Mouse (Mus musculus) kidney, adult 8-10 months (tissue): ENCODE measurements around the gene Jazf1.

Experiments
- DNase-seq, 2 experiments: peaks; one replicate each; pipeline ENCODE4 v3.0.0; 2022

Jazf1 gene

DNA sequence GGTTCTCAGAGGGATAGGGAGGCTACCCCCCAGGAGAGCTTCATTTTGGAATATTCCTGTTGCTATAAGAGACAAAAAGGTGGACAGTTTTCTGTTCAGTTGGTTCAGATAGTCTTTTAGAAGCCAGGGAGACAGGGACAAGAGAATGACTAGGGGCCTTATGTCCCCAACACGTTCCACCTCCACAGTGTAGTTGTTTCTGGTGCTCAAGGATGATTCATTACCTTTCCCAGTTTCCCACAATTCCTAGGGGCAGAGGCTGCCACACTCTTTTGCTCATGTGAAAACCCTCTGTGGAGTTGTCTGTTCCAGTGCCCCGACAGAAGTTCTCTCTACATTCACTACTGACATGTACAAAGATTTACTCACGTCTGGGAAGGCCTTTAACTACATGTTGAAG lies 223.7 kb downstream of the Jazf1 start:
- no peak for DNase-seq

DNA sequence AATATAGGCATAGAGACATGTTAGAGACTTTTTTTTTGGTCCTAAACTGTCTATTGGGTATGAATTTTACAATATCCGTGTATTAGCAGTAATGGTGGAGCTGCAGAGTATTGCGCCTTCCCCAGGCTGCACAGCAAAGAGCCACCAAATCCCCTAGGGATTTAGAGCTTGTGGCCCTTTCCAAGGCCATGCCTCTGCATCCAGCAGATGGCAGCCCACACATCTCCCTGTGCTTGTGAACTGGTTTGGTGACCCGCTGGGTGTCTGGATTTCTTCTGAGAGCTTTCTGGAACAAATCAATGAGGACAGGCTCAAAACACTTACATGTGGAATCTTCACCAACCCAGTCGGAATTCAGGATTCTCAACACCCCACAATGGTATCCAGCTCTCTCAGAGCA lies 225.4 kb downstream of the Jazf1 start:
- DNase-seq = peak in 1 of 2 experiments; percentile 18

- DNase-seq = no peak
Measured at GRCm38 (mm10) chr6:52842598-52842997, 225.8 kb downstream of the Jazf1 start.

DNA sequence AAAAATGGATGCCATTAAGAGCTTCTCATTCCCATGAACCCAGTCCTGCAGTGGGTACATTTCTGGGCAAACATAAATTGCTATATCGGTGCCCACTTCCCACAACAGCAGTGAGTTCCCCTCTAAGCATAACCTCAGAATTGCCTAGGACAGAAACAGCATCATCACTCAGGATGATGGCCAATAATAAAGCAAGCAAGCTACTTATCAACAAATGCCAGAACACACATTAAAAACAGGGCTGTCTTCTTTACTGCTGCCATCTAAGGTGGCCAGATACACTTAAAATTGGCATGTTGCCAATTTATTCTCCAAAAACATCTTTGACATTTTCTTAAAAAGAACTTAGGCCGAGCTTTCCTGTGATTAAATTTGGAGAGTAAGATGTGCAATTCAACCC lies 226.8 kb downstream of the Jazf1 start:
- no peak for DNase-seq

DNA sequence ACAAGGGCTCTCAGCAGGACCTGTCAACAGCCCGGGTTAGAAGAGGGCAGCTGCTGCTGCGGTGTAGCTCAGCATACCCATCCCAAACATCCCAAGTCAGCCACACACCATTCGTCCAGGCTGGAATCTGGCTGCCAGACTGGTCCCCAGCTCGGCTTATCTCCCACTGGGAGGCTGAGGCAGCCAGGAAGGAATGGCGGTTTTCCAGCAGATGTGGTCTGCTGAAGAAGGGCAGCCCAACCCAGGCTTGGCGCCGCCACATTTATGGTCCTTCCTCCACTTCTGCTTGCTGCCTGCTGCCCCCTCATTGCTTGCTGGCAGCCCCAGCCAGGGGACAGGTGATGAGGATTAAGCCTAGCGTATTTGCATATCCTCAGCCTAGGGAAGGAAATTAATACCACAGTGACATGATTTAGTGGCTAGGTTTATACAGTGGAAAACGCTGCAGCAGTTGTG lies 227.8 kb downstream of the Jazf1 start:
- DNase-seq = no peak

DNA sequence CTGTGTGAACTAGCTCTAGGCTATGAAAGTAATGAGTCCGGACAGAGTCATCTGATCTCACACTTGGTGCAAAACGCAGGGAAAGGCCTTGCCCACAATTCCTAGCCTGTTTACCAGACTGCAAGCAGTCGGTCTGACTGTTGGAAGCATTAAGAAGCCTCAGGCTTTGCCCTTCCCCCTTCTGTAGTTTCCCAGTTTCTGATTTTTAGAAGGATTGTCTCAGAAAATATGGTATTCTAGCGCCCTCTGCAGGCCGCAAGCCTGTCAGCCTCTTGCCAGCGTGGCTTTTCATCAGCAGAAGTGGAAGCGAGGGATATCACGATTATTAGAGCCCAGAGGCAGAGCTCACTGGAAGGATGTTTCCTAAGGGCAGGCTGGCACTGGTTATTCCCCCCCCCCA lies 229.7 kb downstream of the Jazf1 start:
- DNase-seq = peak; percentile 69 to 82

GRCm38 (mm10) chr6:52837792-52838191 lies 230.6 kb downstream of the Jazf1 start:
- DNase-seq = no peak

GRCm38 (mm10) chr6:52836201-52836950 lies 232.1 kb downstream of the Jazf1 start:
- DNase-seq = no peak

DNA sequence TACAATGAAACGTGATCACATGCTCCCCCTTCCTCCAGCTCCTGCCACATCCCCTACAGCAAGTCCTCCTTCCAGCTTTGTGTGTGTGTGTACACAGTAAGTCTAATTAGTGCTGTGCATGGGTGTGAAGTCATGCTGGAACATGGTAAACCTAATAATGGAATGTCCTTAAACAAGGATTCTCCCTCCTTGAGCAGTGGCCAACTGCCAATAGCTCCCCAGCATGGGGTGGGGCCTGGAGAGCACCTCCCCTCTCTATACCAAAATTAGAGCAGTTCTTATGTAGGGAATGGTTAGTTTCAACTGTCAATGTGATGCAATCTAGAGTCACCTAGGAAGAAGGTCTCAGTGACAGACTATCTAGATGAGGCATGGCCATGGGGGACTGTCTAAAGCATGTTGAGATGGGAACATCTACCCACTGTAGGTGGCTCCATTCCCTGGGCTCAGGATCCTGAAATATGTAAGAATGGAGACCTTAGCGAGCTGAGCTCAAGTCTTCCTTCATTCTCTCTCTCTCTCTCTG lies 240.6 kb downstream of the Jazf1 start:
- no peak for DNase-seq

DNA sequence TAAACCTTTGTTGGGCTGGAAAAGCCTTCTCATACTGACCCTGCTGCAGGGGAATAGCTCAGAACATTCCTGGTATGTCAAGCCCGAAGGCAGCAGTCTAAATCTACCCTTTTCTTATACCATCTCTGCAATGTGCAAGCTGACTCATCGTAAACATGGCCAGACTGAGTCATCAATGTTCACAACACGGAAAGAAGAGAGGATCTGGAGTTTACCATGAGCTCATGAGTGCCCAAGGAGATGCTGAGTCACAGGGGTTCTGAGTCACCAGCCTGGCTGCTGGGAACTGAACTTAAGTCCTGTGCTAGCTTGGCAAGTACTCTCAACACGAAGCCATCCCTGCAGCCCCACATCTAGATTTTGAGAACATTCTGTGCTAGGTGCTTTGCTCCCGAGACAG lies 242.9 kb downstream of the Jazf1 start:
- no peak for DNase-seq

GRCm38 (mm10) chr6:52824977-52825482 lies 243.4 kb downstream of the Jazf1 start:
- DNase-seq = no peak

- no peak for DNase-seq
Measured at GRCm38 (mm10) chr6:52823064-52823463, 245.4 kb downstream of the Jazf1 start.

DNA sequence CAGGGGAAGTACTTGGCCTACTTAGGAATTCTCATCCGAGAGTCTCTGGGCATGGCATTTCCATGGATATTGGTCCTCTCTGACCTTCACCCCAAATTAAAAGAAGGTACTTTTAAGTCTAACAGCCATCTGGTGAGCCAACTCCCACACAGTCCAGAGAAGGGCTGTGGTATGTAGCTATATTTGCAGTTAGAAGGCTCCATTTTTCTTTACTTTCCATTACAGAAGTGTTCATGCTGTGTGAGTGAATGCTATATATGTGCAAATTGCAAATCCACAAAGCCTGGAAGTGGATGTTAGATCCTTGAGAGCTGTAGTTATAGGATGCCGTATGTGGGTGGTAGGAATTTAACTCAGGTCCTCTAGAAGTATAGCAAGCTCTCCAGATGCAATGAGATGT lies 245.8 kb downstream of the Jazf1 start:
- no peak for DNase-seq

DNA sequence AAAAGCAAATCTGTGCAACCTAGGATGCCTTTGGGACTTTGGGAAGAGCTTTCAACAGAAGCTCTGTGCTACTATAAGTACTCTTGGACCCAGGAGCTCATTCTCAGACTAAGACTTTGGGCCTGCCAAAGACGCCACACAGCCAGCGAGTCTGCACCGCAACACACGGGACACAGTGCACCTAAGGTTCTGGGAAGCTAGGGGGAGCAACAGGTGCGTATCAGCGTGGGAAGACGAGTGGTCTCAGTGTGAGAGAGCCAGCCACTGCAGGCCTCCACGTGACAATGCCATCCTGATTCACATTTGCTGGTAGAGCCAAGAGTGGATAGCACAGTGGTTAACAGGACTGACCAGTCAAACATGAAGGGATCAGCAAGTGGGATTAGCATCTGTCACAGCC lies 249.1 kb downstream of the Jazf1 start:
- no peak for DNase-seq

DNA sequence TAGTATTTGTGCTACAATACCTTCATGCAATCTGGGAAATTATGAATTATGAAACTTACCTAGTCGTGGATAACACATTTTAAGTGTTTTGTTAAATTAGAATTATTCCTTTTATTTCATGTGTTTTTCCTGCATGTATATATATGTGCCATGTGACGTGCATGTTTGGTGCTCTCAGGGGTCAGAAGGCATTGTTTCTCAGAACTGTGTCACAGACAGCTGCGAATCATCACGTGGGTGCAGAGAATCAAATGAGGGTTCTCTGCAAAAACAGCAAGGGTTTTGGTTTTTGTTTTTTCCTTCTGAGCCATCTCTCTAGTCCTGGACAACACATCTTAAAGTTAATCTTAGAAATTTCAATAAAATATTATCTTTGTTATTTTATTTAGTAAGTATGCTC lies 250.4 kb downstream of the Jazf1 start:
- no peak for DNase-seq

DNA sequence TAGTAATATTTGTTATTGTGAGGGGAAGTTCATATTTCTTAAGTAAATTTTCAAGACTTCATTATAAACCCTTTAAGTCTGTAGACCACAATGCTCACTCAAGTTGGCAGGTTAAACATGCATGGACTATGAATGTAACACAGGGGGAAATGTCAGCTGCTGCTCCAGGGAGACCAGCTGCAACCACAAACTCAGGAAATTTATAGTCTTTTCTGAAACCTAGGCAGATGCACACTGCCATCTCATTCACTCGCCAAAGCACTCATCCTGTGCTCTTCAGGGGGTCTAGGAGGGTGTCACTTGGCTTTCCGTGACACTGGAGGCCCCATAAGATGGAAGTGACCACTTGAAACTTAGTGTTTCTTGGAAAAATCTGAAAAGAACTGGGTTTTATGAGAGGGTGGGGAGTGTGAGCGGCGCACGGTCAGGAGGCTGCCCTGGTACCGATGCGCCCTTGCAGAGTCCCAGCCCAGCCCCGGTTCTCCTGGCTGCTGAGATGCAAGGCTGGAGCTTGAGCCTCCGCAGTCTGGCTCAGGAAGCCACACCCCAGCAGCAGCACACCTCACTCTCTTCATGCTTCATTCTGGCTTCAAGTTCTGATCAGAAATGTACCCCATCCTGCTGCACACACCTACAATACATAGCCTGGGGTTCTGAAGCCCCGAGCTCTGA lies 251.1 kb downstream of the Jazf1 start:
- DNase-seq = no peak

GRCm38 (mm10) chr6:52805237-52805856 lies 263.1 kb downstream of the Jazf1 start:
- DNase-seq = peak; percentile 4 to 7

DNA sequence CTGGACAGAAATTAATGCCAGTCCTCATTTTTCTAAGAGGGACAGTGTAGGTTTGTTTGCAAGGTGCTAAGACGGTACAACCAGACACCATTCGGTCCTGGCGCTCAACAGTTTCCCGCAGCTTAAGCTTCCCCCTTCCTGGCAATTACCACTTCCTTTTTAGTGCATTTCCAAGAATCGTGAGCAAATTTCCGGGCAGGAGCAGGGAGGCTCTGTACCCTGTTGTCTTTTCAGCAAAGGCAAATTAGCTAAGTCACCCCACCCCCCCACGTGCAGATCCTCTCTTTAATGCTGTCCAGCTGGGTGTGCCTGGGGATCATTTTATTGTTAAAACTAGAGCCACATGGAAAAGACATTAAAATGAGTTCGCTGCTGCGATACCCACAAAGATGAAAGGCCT lies 266.2 kb downstream of the Jazf1 start:
- DNase-seq = no peak

DNA sequence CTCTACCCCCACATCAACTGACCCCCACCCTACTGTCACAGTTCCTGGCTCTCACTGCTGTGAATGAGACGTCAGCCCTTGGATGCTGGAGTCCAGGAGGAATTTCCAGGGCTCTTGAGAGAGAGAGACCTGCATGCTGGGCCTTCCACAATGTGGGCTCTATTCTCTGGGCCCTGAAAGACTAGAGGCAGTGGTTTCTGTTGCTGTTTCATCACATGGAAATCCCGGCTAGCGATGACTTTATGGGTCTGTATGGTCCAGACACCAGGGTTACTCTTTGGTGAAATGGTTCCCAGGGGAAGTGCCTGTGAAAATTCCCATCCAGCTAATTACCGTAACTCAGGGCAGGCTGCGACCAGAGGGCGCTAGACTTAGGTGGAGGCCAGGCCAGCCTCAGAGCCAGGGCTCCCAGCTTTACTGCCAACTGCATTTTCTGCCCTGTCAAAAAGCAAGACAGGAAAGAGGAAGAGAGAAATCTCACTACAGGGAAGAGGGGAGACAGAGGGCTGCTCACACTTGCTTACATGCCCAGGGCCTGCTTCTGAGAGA lies 271.1 kb downstream of the Jazf1 start:
- DNase-seq = no peak

GRCm38 (mm10) chr6:52796691-52797090 lies 271.7 kb downstream of the Jazf1 start:
- no peak for DNase-seq

DNA sequence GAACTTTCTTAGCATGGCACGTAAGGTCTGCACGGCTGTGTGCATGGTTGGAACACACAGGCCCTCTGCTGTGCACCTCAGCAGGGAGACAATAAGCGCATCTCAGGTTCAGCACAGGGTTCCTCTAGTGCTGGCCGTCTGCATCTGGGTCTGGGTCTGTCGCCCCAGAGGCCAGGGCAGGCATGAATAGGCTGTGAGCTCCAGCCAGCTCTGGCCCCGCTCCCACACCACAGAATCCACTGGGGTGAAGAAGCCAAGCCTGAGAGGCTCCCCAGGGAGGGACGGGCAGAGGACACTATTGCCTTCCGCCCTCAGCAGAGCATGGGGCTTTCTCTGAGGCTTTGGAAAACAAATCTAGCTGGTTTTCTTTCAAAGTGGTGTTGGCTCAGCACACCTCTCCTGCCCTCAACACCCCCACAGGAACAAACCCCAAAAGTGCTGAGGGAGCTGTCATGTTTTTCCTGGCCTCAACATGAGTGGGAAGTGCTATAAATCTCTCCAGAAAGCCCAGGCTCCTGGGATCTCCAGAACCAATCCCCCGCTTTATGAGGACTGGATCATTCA lies 272.3 kb downstream of the Jazf1 start:
- DNase-seq = peak; percentile 6 to 15

DNA sequence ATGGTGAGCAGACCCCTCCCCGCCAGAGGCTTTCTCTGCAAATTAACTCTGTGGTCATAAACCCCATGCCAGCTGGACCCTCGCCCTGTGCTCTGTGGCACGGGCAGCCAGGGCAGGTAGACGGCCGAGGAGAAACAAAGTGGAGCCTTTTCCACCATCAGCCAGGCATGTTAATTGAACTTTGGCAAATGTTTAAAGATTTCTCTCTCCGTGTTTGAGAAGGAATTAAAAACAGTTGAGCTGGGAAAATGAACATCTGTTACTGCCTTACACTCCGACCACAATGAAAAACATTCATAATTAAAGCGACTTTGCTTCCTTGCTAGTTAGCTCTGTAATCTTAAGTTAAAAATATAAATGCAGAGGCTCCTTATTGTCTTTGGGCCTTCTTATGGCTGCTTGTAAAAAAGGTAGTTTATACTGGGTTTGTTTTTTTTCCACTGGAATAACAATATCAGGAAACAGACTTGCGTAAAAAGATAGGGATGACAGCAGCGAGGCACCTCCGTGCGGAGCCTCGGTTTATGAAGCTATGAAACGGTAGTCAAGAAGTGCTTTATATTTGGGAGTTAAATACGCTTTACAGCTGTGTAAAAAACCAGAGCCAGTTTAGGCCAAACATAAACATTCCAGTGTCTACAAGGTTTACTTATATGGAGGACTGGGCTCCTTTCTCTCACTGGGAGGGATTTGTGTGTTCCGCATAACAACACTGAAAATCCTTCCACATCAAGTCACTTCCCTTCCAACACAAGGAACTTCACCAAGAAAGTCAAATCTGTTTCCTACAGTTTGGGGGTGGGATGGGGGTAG lies 273.2 kb downstream of the Jazf1 start:
- DNase-seq = peak in 1 of 2 experiments; percentile 9
